Mouse (Mus musculus): Measurements from ENCODE around the gene Dpp6.

DNA sequence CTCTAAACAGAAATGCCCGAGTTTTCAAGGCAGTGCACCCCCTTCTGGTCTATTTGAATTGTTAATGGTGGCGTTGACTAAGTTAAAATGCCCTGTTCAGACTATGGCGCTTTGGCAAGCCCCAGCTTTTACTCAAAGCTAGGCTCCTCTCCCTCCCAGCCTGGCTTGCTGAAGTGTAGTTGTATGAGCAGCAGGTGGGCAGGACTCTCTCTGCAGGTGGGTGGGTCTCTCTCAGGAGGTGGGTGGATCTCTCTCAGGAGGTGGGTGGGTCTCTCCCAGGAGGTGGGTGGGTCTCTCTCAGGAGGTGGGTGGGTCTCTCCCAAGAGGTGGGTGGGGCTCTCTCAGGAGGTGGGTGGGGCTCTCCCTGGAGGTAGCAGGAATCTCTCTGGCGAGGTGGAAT lies 24.1 kb downstream of the Dpp6 start:
- TF ChIP-seq CTCF (IDR thresholded peaks at IDR 0.05 in 2 of 3, conservative IDR thresholded peaks at IDR 0.05 in 1 of 3; ENCODE audit: control insufficient read depth in 1 of 3, insufficient read depth in 1 of 3, low read depth in 2 of 3, low read length in 3 of 3, poor library complexity in 1 of 3, severe bottlenecking in 1 of 3) (no peak), POLR2A (IDR thresholded peaks at IDR 0.05; ENCODE audit: control insufficient read depth in 1 of 2, insufficient read depth in 1 of 2, low read depth in 1 of 2, low read length in 2 of 2, poor library complexity in 1 of 2) (no peak), MXI1 (IDR thresholded peaks at IDR 0.05; ENCODE audit: low read depth, low read length) (no peak), JUND (IDR thresholded peaks at IDR 0.05; ENCODE audit: low read depth, low read length) (no peak), MEF2A (IDR thresholded peaks at IDR 0.05; ENCODE audit: extremely low read depth, insufficient replicate concordance, low read depth, low read length, poor library complexity, severe bottlenecking) (no peak), USF1 (IDR thresholded peaks at IDR 0.05; ENCODE audit: low read depth, low read length) (no peak), POLR2AphosphoS5 (IDR thresholded peaks at IDR 0.05; ENCODE audit: borderline replicate concordance, low read depth, low read length) (no peak), RAD21 (IDR thresholded peaks at IDR 0.05; ENCODE audit: low read depth, low read length) (no peak), MAX (IDR thresholded peaks at IDR 0.05; ENCODE audit: low read length) (no peak), GATA1 (IDR thresholded peaks at IDR 0.05; ENCODE audit: low read depth, low read length) (no peak), POLR2AphosphoS2 (IDR thresholded peaks at IDR 0.05; ENCODE audit: low read length) (no peak)

All from MEL (cell line).